Mouse (Mus musculus) skeletal muscle tissue, adult 2 months (tissue): Measurements from ENCODE around the gene Plcd4.

Source experiments
- DNase-seq: peaks from one replicate; pipeline ENCODE4 v3.0.0-alpha.2; 2012; ENCODE audit warnings: low read depth, low spot score

The Plcd4 gene

GRCm38 (mm10) chr1:74594434-74594833 lies 51.7 kb downstream of the Plcd4 start:
- no peak for DNase-seq

DNA sequence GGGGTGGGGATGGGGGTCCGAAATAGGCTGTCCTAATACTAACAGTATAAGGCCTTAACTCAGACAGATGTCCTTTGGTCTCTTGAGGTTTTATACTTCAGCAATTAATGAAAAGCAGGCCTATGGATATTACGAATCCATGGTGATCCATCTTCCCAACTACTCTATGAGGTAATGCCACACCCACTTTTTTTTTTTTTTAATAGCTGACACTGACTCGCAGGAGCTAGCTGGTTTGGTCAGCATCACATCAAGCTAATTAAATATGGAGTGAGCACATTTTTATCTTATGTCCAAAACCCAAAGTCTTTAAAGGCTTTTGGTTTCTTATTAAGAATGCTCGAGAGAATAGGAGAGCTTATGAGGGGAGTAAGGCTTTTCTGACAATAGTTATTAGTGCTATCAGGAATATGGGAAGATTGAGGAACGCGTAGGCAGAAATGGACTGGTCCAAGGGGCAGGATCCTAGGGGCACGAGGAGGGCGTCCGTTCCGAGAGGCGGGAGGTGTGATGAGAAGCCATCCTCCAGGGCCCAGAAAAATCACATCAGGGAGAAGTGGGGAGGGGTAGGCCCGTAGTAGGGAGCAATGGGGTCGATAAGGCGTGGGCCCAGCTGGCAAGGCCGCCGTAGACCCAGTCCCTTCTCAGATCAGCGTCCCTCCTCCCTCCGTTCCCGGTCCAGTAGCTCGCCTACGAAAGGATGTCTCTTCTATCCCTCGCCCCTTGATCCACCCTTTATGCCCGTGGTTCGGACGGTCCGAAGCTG lies 58.0 kb downstream of the Plcd4 start:
- DNase-seq, result no peak

DNA sequence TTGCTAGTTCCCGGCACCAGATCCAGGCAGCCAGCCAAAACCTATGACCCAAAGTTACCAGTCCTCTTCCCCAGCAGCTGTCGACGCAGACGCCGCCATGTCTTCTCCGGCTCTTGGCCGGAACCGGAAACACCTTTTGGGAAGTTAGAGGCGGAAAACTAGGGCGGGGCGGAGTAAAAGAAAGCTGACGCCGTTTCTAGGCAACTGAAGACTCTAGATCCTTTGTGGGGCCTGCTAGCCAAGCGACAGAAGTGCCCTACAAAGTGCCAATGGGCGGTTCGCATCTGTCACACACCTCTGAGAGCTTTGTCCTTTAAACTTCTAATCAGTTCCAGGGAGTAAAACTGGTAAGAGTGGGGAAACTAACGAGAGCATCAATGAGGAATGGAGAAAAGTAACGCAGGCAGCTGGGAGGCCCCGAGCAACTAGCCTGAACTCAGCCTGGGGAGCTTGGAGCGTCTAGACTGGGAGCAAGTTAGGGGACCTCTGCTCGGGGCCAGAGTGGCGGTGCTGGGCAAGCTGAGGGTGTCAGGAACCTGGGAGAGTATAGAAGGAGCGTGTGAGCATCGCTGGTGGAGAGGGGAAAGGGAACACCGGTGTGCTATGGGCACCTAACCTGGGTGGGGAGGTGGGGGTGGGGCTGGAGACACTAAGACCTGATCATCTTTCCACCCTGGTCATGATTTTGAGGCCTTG lies 58.7 kb downstream of the Plcd4 start, which contains the start of the genes Rnf25 and Stk36:
Gene Rnf25, minus strand, starts transcription at position 131 of the 696 bp plus-strand sequence.
Gene Stk36, plus strand, starts transcription at position 179 of the 696 bp plus-strand sequence.
- peak; percentile 74 for DNase-seq
